Comparison of ENCODE assay signal across 8 mouse cellular contexts in the genomic region with DNA sequence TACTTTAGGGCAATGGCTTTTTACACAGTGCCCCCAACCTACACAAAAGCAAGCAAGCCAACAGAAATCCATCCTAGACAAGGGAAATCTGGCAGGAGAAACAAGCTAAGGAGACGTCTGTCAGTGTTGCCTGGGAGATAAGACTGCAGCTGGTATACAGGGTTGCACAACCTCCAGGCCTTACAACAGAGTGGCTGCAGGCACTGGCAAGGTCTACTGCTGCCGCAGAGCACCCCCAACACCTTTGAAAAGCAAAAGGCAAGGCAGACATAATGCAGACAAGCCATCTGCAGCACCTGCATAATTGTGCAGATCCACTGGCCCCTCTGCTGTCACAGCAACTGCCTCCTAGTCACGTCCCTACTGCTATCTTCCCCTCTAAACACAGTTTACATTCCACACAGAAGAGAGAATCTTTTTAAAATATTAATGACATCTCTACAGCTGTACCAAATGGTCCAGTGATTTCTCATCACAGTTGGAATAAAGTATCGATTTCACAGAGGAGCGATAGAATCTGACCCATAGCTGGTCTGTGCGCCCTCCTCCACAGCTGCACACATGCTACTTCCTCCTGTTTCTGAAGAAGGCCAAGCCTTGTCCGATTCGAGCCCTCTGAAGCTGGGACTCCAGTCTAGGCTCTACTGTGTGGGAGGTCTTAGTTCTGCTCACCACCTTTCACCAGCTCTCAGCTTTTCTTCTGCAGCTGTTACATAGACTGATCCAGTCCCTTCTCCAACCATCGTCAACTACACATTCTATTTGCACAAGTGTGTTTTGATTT. TPM values are rescaled to one million over a fixed set of nuclear protein-coding genes. Genes with fewer than 3 reads are reported as not detected.
A peak's percentile ranks its signal among the peaks of the same experiment; 100 is the strongest.
DNase-seq lines count a peak whose midpoint lies in the region; ATAC-seq and TF ChIP-seq lines count a peak whose summit lies in the region.

No protein-coding gene starts in this region.

- no peak for DNase-seq in kidney, adult 18-20 months
- peak; percentile 16 for DNase-seq in embryo, embryonic 10 days (ENCODE audit: low spot score)
- DNase-seq in heart, postnatal 14 days, result peak; percentile 21 to 23
- peak; percentile 89 for DNase-seq in lung, postnatal 0 days (ENCODE audit: low spot score)
- DNase-seq in urinary bladder, postnatal 4 days (ENCODE audit: low spot score in 2 of 2), result no peak
- DNase-seq in kidney, adult 11 months, result no peak

- no peak overlapping the region for H3K4me2 ChIP-seq in kidney, embryonic 16.5 days (replicated peaks; ENCODE audit: low read depth, low read length)
- no peak overlapping the region for H3K4me2 ChIP-seq in lung, postnatal 0 days (replicated peaks; ENCODE audit: low read depth, low read length)
- H3K4me2 ChIP-seq in stomach, embryonic 14.5 days (replicated peaks; ENCODE audit: low read depth, low read length), result no peak overlapping the region

- no peaks in the 10 kb centered on the region for H3K36me3 ChIP-seq in kidney, embryonic 16.5 days (ENCODE audit: insufficient read depth, low read length)
- H3K36me3 ChIP-seq in lung, postnatal 0 days (ENCODE audit: insufficient read depth, low read length), result no peaks in the 10 kb centered on the region
- H3K36me3 ChIP-seq in stomach, embryonic 14.5 days (ENCODE audit: control insufficient read depth, insufficient read depth, low read length), result no peaks in the 10 kb centered on the region

- H3K27ac ChIP-seq in kidney, embryonic 16.5 days (ENCODE audit: low read length), result peak overlapping the region; percentile 69
- peak overlapping the region; percentile 49 for H3K27ac ChIP-seq in lung, postnatal 0 days (ENCODE audit: low read length)
- H3K27ac ChIP-seq in stomach, embryonic 14.5 days (ENCODE audit: low read length), result peak overlapping the region; percentile 29; the same call in 1 of the 2 replicates

- peak; percentile 82 for ATAC-seq in kidney, embryonic 16.5 days (ENCODE audit: low FRiP score, low TSS enrichment)
- peak; percentile 93 for ATAC-seq in lung, postnatal 0 days
- ATAC-seq in stomach, embryonic 14.5 days (ENCODE audit: insufficient number of reproducible peaks, insufficient read depth, low FRiP score, low read depth), result peak; percentile 71; the same call in 1 of the 2 replicates

- 17% methylated on average over 9 of the region's 9 CpGs for WGBS in kidney, embryonic 16.5 days
- 34% methylated on average over 9 of the region's 9 CpGs for WGBS in lung, postnatal 0 days
- WGBS in stomach, embryonic 14.5 days, result 26% methylated on average over 9 of the region's 9 CpGs

- H3K4me1 ChIP-seq in kidney, embryonic 16.5 days (ENCODE audit: insufficient read depth, low read length), result peaks cover 28% of the 10 kb centered on the region
- H3K4me1 ChIP-seq in lung, postnatal 0 days (ENCODE audit: insufficient read depth, low read depth, low read length), result peaks cover 10% of the 10 kb centered on the region; the same call in 1 of the 2 replicates
- H3K4me1 ChIP-seq in stomach, embryonic 14.5 days (ENCODE audit: control insufficient read depth, insufficient read depth, low read length), result peaks cover 16% of the 10 kb centered on the region

- no peak overlapping the region for H3K9ac ChIP-seq in kidney, embryonic 16.5 days (replicated peaks; ENCODE audit: low read length)
- H3K9ac ChIP-seq in lung, postnatal 0 days (replicated peaks; ENCODE audit: low read depth), result no peak overlapping the region
- no peak overlapping the region for H3K9ac ChIP-seq in stomach, embryonic 14.5 days (replicated peaks; ENCODE audit: low read depth, low read length)

- no peaks in the 10 kb centered on the region for H3K9me3 ChIP-seq in kidney, embryonic 16.5 days (ENCODE audit: low read length)
- H3K9me3 ChIP-seq in lung, postnatal 0 days (ENCODE audit: low read length), result no peaks in the 10 kb centered on the region
- no peaks in the 10 kb centered on the region for H3K9me3 ChIP-seq in stomach, embryonic 14.5 days (ENCODE audit: control insufficient read depth, low read depth, low read length)

- intact Hi-C loops in heart, postnatal 14 days (cut with DNase I), result no loop called here

- H3K27me3 ChIP-seq in kidney, embryonic 16.5 days (ENCODE audit: insufficient read depth, low read length), result no peaks in the 10 kb centered on the region
- H3K27me3 ChIP-seq in lung, postnatal 0 days (replicated peaks; ENCODE audit: insufficient read depth, low read length), result no peaks in the 10 kb centered on the region
- no peaks in the 10 kb centered on the region for H3K27me3 ChIP-seq in stomach, embryonic 14.5 days (ENCODE audit: control insufficient read depth, insufficient read depth, low read length)

- TF ChIP-seq EP300 in lung, postnatal 0 days (IDR thresholded peaks at IDR 0.05), result no peak

- H3K4me3 ChIP-seq in kidney, embryonic 16.5 days (ENCODE audit: low read length), result no peak overlapping the region
- H3K4me3 ChIP-seq in lung, postnatal 0 days (ENCODE audit: low read depth, low read length), result no peak overlapping the region
- no peak overlapping the region for H3K4me3 ChIP-seq in stomach, embryonic 14.5 days (ENCODE audit: low read depth, low read length)

- TF ChIP-seq CTCF in lung, postnatal 0 days (IDR thresholded peaks at IDR 0.05), result no peak

RNA-seq across cellular contexts. Expression of gene Rnf217, which starts 16.1 kb away (rescaled TPM):
- polyA plus RNA-seq in kidney, embryonic 16.5 days (2015; fragmentation: Nextera tagmentation; extraction: Ambion mirVana), result 0.89 and 1.1 TPM in 2 replicates
- total RNA-seq in heart, postnatal 14 days (2021), result 1 to 10 TPM; 3.3 to 4.4 TPM
- 1.6 TPM in 2 replicates for polyA plus RNA-seq in lung, postnatal 0 days (2015; fragmentation: Nextera tagmentation; extraction: Ambion mirVana)
- polyA plus RNA-seq in stomach, embryonic 14.5 days (2014; fragmentation: Nextera tagmentation; extraction: Ambion mirVana), result 3.5 and 3.9 TPM in 2 replicates

Comparison
In these comparisons a context has a peak if more than half of its experiments do, and no peak if none do; other contexts are left out.
1. DNase-seq: peak in embryo, embryonic 10 days (single experiment), heart, postnatal 14 days (2 of 2) and lung, postnatal 0 days (single experiment); none in kidney, adult 18-20 months (single experiment), urinary bladder, postnatal 4 days (0 of 2) and kidney, adult 11 months (single experiment).
2. Peak in every context shown above with its lines, with median percentiles within 50 percentile points of each other: ATAC-seq and H3K27ac ChIP-seq.